Mouse (Mus musculus) thymus, postnatal 36 days (tissue): ENCODE results near the gene Cldn34c3.
"Not testable (repeated sequence)": the region's sequence is repeated elsewhere in the genome, so short reads cannot be mapped to it uniquely, and the experiment has no call there.

Source experiments
- DNase-seq, 2 experiments: peaks; one replicate each; pipeline ENCODE4 v3.0.0; 2022; ENCODE audit warnings: mixed read lengths in 2 of 2

Cldn34c3 gene

DNA sequence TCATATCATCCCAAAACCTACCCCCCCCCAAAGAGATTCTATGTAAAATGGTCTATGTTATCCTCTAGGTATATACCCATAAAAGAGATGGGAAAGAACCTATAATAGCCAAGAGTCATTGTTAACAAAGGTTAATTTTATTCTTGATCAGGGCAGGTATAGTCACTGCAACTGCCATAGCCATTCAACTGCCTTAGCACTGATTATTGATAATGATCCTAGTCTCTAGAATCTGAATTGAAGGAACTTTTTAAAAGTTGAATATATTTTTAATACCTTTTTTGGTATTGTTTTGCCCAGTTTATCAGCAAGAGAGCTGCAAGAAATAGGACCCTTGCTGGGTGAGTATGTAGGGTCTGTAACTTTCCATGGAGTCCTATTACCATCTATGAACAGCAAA, at the start of gene Cldn34c3:
TSS of gene Cldn34c3 (plus strand) at position 301 of the 400 bp plus-strand sequence.
- not testable (repeated sequence) for DNase-seq
